Mouse (Mus musculus) frontal cortex, adult 2 months (tissue): Measurements from ENCODE around the gene Galnt12. TPM values are rescaled to one million over a fixed set of nuclear protein-coding genes. Genes with fewer than 3 reads are reported as not detected.

Experiments used
- DNase-seq, 2 experiments: peaks; one replicate each; pipeline ENCODE4 v3.0.0; 2022; ENCODE audit warnings: low spot score in 1 of 2; ENCODE audit errors: extremely low spot score in 1 of 2
- polyA plus RNA-seq: library from polyadenylated mRNA; depleted of rRNA; stranded (reverse); fragments of >200 nt; gene quantifications from 2 replicates; pipeline ENCODE4 v1.2.3, GENCODE M21; 2012

Galnt12 gene
- polyA plus RNA-seq, 1 experiment = 2.1 TPM

GRCm38 (mm10) chr4:47093161-47093560, 1.5 kb downstream of the Galnt12 start:
- no peak for DNase-seq

GRCm38 (mm10) chr4:47093647-47094046, 1.9 kb downstream of the Galnt12 start:
- no peak for DNase-seq

- no peak for DNase-seq
Measured at GRCm38 (mm10) chr4:47103561-47103960, 11.9 kb downstream of the Galnt12 start.

DNA sequence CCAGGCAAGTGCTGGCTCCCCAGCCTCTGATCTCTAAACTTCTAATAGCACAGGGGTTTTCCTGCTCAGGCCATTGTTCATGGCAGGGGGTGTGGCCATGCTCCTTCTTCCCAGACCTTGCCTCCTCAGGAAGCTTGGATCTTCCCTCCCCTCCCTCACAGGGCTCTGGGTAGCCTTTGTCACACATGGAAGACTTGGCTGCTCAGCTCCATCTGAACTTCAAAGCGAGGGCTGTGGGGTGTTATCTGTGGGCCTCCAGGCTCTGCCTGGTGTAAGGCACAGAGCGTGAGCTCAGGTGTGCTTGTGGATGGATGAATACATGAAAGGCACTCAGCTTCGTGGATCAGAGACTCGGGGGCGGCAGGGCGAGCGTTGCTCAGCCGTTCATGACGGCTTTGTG, 20.2 kb downstream of the Galnt12 start:
- no peak for DNase-seq

GRCm38 (mm10) chr4:47112560-47112959, 20.9 kb downstream of the Galnt12 start:
- peak in 1 of 2 experiments; percentile 35 for DNase-seq

- DNase-seq = peak in 1 of 2 experiments; percentile 83
Measured at GRCm38 (mm10) chr4:47122051-47122706, 30.5 kb downstream of the Galnt12 start.

GRCm38 (mm10) chr4:47124140-47124711, 32.5 kb downstream of the Galnt12 start:
- DNase-seq = no peak

DNA sequence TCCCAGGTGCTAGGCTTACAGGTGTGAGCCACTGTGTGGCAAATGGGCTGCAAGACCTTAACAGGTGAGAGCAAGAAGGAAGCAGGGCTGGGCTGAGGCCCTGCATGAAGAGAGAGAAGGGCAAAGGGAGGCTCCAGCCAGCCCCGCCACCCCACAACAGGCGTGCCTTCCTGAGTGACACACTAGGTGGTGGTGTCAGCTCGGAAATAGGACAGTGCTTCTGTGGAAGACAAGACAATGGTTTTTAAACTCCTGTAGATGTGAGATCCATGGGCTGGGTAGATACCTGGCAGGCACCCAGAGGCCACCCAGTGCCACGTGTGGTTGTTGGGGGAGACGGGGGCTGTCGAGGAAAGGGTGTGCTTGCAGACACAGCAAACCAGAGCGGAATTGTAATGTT, 36.8 kb downstream of the Galnt12 start:
- no peak for DNase-seq

DNA sequence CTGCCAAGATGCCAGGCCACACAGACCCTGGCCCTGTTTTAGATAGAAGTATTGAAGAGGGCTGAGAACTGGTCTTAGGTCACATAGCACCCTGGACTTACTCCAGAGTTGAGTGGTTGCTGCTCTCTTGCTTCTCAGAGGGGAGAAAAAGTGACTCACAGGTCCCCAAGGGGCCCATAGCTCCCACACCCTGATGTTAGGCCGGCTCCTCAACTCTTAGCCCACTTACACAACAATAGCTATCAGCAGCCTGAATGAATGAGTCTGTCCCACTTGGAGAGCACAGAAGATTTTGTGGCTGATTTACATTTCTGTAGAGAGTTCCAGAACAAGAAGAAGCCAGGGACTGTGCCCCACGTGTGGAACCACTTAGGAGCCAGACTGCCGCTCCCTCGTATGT, 37.9 kb downstream of the Galnt12 start:
- no peak for DNase-seq

DNA sequence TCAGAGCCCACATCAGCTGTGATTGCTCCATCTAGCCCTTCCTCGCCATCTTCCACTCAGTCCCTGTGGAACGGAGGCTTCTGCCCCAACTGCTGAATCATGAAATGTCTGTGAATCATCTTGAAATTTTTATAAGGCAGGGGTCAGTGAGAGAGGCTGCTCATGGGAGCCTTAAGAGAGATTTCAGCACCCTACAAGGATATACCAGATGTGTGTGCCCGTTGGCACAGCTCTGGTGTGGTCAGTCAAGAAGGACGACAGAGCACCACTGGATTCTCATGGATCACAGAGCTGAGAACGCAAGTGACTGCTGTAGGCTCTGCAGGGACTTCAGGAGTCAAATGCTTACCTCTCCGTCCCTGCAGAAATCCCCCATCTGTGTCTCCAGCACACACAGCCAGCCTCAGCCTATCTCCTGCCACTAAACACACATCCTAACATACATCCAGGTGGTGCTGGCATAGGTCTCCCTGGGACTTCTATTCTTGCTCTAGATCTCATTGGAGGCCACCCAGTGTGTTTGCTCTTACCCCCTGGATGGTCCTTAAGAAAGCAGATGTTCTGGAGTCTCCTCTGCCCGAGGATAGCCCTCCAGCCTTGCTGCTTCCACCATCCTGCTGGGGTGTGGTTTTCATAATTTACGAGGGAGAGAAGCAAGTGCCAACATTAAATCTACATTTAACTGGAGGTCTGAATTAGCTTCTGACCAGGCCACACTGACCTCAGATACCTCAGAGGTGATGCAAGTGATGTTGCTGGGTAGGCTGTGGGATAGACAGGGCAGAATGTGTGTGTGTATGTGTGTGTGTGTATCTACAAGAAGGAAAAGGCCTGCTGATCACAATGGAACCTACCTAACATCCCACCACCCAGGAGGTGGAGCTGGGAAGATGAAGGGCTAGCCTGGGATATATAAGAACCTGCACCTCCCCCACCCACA, 38.7 kb downstream of the Galnt12 start:
- no peak for DNase-seq

- no peak for DNase-seq
Measured at GRCm38 (mm10) chr4:47131931-47132330, 40.2 kb downstream of the Galnt12 start.

- no peak for DNase-seq
Measured at GRCm38 (mm10) chr4:47132413-47132812, 40.7 kb downstream of the Galnt12 start.

DNA sequence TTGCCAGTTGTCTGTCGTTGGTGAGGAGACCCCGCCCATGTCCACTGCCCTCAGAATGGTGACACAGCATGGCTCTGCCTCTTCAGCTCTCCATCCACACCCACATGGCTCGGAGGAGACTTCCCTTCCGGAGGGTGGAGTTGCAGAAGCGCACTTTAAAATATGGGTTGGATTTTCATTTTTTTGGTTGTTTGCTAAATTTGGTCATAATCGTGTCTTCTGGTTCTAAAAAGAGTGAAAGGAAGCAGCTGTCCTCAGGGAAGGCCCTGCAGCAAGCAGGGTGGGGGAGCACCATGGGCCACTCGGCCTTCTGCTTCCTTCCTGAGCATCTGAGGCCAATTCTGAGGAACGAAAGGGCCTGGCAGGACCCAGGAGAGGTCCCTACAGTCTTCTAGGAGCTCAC, 45.0 kb downstream of the Galnt12 start:
- peak; percentile 25 to 49 for DNase-seq

DNA sequence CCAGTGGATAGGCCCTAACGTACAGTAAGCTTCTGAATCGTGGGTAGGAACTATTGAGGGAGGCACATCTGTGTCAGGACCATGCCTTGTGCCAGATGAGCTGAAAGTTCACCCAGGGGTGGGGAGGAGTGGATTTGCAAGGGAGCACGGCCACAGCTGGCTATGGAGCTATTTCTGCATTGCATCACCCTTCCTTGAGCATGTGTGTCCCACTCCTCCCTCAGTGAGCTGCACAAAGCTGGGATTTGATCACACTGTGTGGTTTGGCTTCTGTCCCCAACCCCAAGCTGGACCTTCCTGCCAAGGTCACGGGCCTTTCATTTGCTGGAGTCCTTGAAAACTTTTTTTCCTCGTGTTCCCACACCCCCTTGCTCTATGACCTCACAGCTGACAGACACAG, 45.8 kb downstream of the Galnt12 start:
- no peak for DNase-seq

GRCm38 (mm10) chr4:47138411-47138810, 46.7 kb downstream of the Galnt12 start:
- no peak for DNase-seq

DNA sequence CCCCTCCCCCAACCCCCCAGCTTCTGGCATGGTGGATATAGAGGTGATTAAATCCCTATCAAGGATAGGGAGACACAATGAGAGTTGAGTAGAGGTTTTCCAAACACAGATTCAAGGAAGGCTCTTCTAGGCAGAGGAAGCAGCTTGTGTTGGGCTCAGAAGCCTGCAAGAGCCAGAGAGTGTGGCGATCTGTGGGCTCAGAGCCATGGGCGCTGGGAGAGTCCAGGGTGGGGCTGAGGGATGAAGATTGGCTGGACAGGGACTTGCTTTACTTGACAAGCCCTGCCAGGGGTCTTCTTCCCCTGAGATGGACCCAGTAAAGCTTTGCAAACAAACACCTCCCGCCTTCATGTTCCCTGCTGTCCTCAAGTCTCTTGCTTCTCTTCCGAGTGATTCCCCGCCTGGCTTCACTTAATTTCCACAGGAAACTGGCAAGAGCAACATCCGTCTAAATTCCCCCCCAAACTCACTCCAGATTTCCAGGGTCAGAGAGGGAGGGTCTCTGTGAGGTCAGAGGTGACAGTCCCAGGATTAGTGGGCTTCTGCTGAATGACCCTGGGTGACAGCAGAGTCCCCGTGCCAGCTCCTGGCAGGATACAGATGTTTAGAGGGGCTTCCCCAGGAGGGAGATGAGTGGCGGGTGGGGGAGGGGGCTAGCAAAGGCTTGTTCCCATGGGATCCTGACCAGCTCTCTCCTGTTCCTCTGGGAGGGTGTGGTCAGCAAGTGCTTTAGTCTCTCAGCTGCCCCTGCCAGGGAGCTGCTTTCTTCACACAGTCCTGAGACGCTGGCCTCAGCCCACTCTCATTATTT, 47.5 kb downstream of the Galnt12 start:
- DNase-seq = no peak

DNA sequence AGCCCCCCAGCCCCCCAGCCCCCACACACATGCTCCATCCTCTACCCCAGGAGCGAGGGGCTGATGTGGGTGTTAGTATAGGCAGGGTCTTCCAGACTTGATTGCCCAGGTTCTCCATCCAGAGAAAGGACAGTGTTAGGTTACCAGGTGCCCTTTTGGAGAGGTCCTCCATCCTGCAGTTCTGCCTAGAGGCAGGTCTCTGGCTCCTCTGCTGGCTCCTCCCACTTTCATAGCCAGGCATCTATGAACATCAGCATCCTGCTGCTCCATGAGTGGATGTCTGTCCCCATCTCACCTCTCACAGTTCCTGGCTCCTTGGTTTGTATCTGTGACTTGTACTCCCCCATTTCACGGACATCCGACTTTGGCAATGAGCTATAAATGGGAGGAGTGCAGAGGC, 48.6 kb downstream of the Galnt12 start:
- no peak for DNase-seq

DNA sequence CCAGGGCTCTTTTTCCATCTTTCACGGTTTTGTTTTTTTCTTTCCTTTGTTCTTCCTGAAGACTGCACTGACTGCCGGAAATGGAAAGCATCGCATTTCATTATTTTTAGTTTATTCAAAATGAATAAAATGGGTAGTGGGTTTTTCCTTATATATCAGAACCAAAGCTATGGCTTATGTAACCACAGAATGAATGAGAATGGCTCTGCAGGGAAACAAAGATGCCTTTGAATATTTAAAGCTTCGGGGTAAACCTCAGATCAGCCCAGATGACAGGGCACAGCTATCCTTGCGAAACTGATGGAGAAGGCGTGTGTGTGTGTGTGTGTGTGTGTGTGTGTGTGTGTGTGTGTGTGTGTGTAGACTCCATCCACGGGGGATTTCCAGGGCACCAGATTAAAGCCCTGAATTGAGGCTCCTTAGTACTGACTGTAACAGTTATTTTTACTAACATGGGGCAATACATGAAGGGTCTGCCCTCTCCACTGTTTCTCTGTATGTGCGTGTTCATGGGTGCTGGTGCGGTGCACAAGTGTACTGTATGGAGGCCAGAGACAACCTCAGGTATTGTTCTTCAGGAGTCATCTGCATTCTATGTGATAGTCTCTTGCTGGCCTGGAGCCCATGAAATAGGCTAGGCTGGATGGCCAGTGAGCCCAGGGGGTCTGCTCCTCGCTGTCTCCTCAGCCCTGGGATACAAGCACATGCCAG, 49.9 kb downstream of the Galnt12 start:
- no peak for DNase-seq

DNA sequence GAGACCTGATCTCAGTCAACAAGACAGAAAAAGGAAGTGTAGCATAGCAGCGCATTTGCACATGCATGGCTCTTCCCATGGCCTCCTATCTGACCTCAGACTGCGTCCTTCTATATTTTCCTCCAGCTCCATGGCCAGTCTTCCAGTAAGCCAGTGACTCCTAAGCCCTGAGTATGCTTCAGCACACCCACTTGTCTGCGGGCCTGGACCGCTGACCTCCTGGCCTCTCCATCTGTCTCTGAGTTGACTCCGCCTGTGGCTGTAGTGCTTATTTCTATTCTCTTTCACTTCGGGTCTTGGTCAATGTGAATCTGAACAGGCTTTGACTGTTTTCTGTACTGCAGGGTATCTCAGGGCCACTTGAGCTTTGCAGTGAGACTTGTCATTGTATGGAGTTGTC, 52.1 kb downstream of the Galnt12 start:
- DNase-seq = no peak

- no peak for DNase-seq
Measured at GRCm38 (mm10) chr4:47145341-47145740, 53.6 kb downstream of the Galnt12 start.
